Mouse (Mus musculus) cortical plate, adult 2 months (tissue): ENCODE data around the gene Cbr2. TPM values are rescaled to one million over a fixed set of nuclear protein-coding genes. Genes with fewer than 3 reads are reported as not detected.

Experiments
- H3K27ac ChIP-seq: fragments of 200-500 bp; 2 replicates; pipeline ENCODE4 v1.5.1; 2012; ENCODE audit warnings: low read length, control low read depth, inconsistent platforms; ENCODE audit not compliant: insufficient read depth
- H3K4me1 ChIP-seq: fragments of 200-500 bp; 2 replicates; pipeline ENCODE4 v1.6.1; 2011; ENCODE audit warnings: low read length; ENCODE audit not compliant: control insufficient read depth, insufficient read depth
- H3K4me3 ChIP-seq: fragments of 200-500 bp; 2 replicates; pipeline ENCODE4 v1.5.1; 2011; ENCODE audit warnings: mild to moderate bottlenecking, low read length, control low read depth; ENCODE audit not compliant: insufficient read depth
- CTCF ChIP-seq: fragments of 200-500 bp; IDR thresholded peaks from 2 replicates; pipeline ENCODE4 v1.5.1; 2011; ENCODE audit warnings: mild to moderate bottlenecking, control low read depth, low read length; ENCODE audit not compliant: insufficient read depth; ENCODE audit errors: extremely low read depth
- POLR2A ChIP-seq: fragments of 200-500 bp; IDR thresholded peaks from 2 replicates; pipeline ENCODE4 v1.6.1; 2011; ENCODE audit warnings: mild to moderate bottlenecking, low read length, control low read depth; ENCODE audit not compliant: insufficient read depth; ENCODE audit errors: extremely low read depth
- polyA plus RNA-seq: library from polyadenylated mRNA; depleted of rRNA; stranded (reverse); fragments of >200 nt; gene quantifications from 2 replicates; pipeline ENCODE4 v1.2.3, GENCODE M21; 2012; rRNA removed

The Cbr2 gene
- polyA plus RNA-seq, 1 experiment = 4.9 TPM

DNA sequence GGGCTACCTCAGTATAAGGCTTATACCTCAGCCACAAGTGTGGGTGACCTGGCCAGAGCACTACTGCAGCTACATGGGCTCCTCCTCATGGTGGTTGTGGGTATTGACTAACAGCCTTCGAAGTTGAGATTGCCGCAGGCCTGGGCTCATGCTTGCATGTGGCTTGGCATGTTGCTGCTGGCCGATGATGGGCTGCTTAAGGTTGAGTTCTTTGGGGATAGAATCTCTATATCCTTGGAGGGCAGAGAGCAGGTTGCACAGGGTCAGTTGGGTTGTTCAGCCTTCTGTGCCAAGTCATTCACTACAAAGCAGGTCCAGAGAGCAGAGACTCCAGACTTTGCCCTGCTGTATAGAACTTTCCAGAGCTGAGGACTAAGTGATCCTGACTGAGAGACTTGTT, 52.0 kb downstream of the Cbr2 start:
- no peak overlapping the region for H3K4me3 ChIP-seq
- TF ChIP-seq POLR2A = no peak
- TF ChIP-seq CTCF = peak; percentile 38
- no peaks in the 10 kb centered on the region for H3K4me1 ChIP-seq
- H3K27ac ChIP-seq = no peak overlapping the region

Other genes with a start within 250 kb of the Cbr2 start
- gene Mrpl12, start 247.5 kb downstream of the Cbr2 start, polyA plus RNA-seq = 96.3 and 96.6 TPM in 2 replicates
- 29.0 and 30.0 TPM in 2 replicates for gene Slc25a10, start 240.3 kb downstream of the Cbr2 start, polyA plus RNA-seq
- 0.13 TPM in 2 replicates for gene Gcgr, start 201.4 kb downstream of the Cbr2 start, polyA plus RNA-seq
- gene Mcrip1, start 182.4 kb downstream of the Cbr2 start, polyA plus RNA-seq = 158 and 160 TPM in 2 replicates
- not detected in 2 replicates for gene Ppp1r27, start 181.0 kb downstream of the Cbr2 start, polyA plus RNA-seq
- gene P4hb, start 158.9 kb downstream of the Cbr2 start, polyA plus RNA-seq = 88.9 and 91.2 TPM in 2 replicates
- gene Arhgdia, start 150.5 kb downstream of the Cbr2 start, polyA plus RNA-seq = 416 and 442 TPM in 2 replicates
- 42.1 and 46.9 TPM in 2 replicates for gene Alyref, start 133.7 kb downstream of the Cbr2 start, polyA plus RNA-seq
- gene Anapc11, start 133.7 kb downstream of the Cbr2 start, polyA plus RNA-seq = 148 and 161 TPM in 2 replicates
- gene Npb, start 123.6 kb downstream of the Cbr2 start, polyA plus RNA-seq = 0.58 and 1.1 TPM in 2 replicates
- gene Pcyt2, start 114.2 kb downstream of the Cbr2 start, polyA plus RNA-seq = 281 and 289 TPM in 2 replicates
- 98.2 and 105 TPM in 2 replicates for gene Sirt7, start 106.9 kb downstream of the Cbr2 start, polyA plus RNA-seq
- gene Mafg, start 98.5 kb downstream of the Cbr2 start, polyA plus RNA-seq = 83.7 and 83.9 TPM in 2 replicates
- 2.2 and 3.6 TPM in 2 replicates for gene Pycr1, start 88.3 kb downstream of the Cbr2 start, polyA plus RNA-seq
- gene Myadml2, start 84.0 kb downstream of the Cbr2 start, polyA plus RNA-seq = 3.4 and 3.6 TPM in 2 replicates
- gene Notum, start 70.9 kb downstream of the Cbr2 start, polyA plus RNA-seq = 6.8 and 7.1 TPM in 2 replicates
- gene Aspscr1, start 59.1 kb downstream of the Cbr2 start, polyA plus RNA-seq = 46.2 and 46.8 TPM in 2 replicates
- gene Cenpx, start 18.4 kb downstream of the Cbr2 start, polyA plus RNA-seq = 36.2 and 40.2 TPM in 2 replicates
- 114 and 137 TPM in 2 replicates for gene Lrrc45, start 18.2 kb downstream of the Cbr2 start, polyA plus RNA-seq
- 60.4 and 72.2 TPM in 2 replicates for gene Rac3, start 10.6 kb downstream of the Cbr2 start, polyA plus RNA-seq
- gene Dcxr, start 4.8 kb downstream of the Cbr2 start, polyA plus RNA-seq = 20.5 and 21.3 TPM in 2 replicates
- 1.4 and 2.8 TPM in 2 replicates for gene Hmga1b, start 30.7 kb upstream of the Cbr2 start, polyA plus RNA-seq
- gene Rfng, start 52.1 kb upstream of the Cbr2 start, polyA plus RNA-seq = 98.9 and 103 TPM in 2 replicates
- gene Gps1, start 52.2 kb upstream of the Cbr2 start, polyA plus RNA-seq = 223 and 224 TPM in 2 replicates
- gene Dus1l, start 64.3 kb upstream of the Cbr2 start, polyA plus RNA-seq = 49.8 and 51.3 TPM in 2 replicates
- 219 and 242 TPM in 2 replicates for gene Fasn, start 92.4 kb upstream of the Cbr2 start, polyA plus RNA-seq
- 11.0 and 13.1 TPM in 2 replicates for gene Ccdc57, start 200.8 kb upstream of the Cbr2 start, polyA plus RNA-seq
- gene Slc16a3, start 216.4 kb upstream of the Cbr2 start, polyA plus RNA-seq = 6.1 and 7.1 TPM in 2 replicates